Mouse (Mus musculus) inflammation-experienced regulatory T-cells, adult 6 months (primary cell): ENCODE measurements around the gene Wdr35. TPM values are rescaled to one million over a fixed set of nuclear protein-coding genes. Genes with fewer than 3 reads are reported as not detected.
"Not testable (repeated sequence)": the region's sequence is repeated elsewhere in the genome, so short reads cannot be mapped to it uniquely, and the experiment has no call there.

Experiments
- ATAC-seq: one replicate; pipeline ENCODE4 v1.8.0; 2017
- polyA plus RNA-seq, 3 experiments: library from polyadenylated mRNA; unstranded; fragments of 100-300 nt; shearing (Covaris generic); gene quantifications; one replicate each; pipeline ENCODE4 v1.2.1; 2017

The Wdr35 gene
- polyA plus RNA-seq = 1 to 10 TPM; 2.8 to 3.1 (median 2.9) TPM

GRCm38 (mm10) chr12:8973820-8974465 lies at the start of gene Wdr35:
Gene Wdr35 (plus strand): TSS chr12:8973892.
- ATAC-seq = peak; percentile 99

GRCm38 (mm10) chr12:8927652-8928051 lies 46.0 kb upstream of the Wdr35 start:
- ATAC-seq = no peak

GRCm38 (mm10) chr12:8928766-8929165 lies 44.9 kb upstream of the Wdr35 start:
- ATAC-seq = no peak

GRCm38 (mm10) chr12:8931083-8931482 lies 42.6 kb upstream of the Wdr35 start:
- ATAC-seq = no peak

GRCm38 (mm10) chr12:8935349-8935748 lies 38.3 kb upstream of the Wdr35 start:
- ATAC-seq = no peak

- ATAC-seq = not testable (repeated sequence)
Measured at GRCm38 (mm10) chr12:8936210-8936609, 37.5 kb upstream of the Wdr35 start.

GRCm38 (mm10) chr12:8939490-8939889 lies 34.2 kb upstream of the Wdr35 start:
- no peak for ATAC-seq

GRCm38 (mm10) chr12:8940011-8941005 lies 33.4 kb upstream of the Wdr35 start:
- no peak for ATAC-seq

GRCm38 (mm10) chr12:8941131-8941615 lies 32.5 kb upstream of the Wdr35 start:
- ATAC-seq = no peak

- peak; percentile 75 for ATAC-seq
Measured at GRCm38 (mm10) chr12:8941699-8942392, 31.8 kb upstream of the Wdr35 start.

GRCm38 (mm10) chr12:8947163-8947562 lies 26.5 kb upstream of the Wdr35 start:
- no peak for ATAC-seq

- peak; percentile 75 for ATAC-seq
Measured at GRCm38 (mm10) chr12:8947714-8948464, 25.8 kb upstream of the Wdr35 start, which contains the start of gene Matn3. Gene Matn3 (plus strand): TSS chr12:8947929.

- no peak for ATAC-seq
Measured at GRCm38 (mm10) chr12:8953136-8953535, 20.6 kb upstream of the Wdr35 start.

- ATAC-seq = no peak
Measured at GRCm38 (mm10) chr12:8954161-8954561, 19.5 kb upstream of the Wdr35 start.

GRCm38 (mm10) chr12:8961607-8962316 lies 11.9 kb upstream of the Wdr35 start:
- no peak for ATAC-seq

- no peak for ATAC-seq
Measured at GRCm38 (mm10) chr12:8969828-8970227, 3.9 kb upstream of the Wdr35 start.

GRCm38 (mm10) chr12:8975076-8975475 lies 1.4 kb downstream of the Wdr35 start:
- no peak for ATAC-seq

- no peak for ATAC-seq
Measured at GRCm38 (mm10) chr12:8993231-8993630, 19.5 kb downstream of the Wdr35 start.

GRCm38 (mm10) chr12:8998318-8998717 lies 24.6 kb downstream of the Wdr35 start:
- ATAC-seq = no peak

GRCm38 (mm10) chr12:9002038-9002648 lies 28.5 kb downstream of the Wdr35 start:
- peak; percentile 98 for ATAC-seq

- no peak for ATAC-seq
Measured at GRCm38 (mm10) chr12:9007146-9007545, 33.5 kb downstream of the Wdr35 start.
